Mouse (Mus musculus): ENCODE data around the gene Fpr2. TPM values are rescaled to one million over a fixed set of nuclear protein-coding genes. Genes with fewer than 3 reads are reported as not detected.
"Not testable (repeated sequence)": the region's sequence is repeated elsewhere in the genome, so short reads cannot be mapped to it uniquely, and the experiment has no call there.

Gene Fpr2
- total RNA-seq (2021) = not detected
- long read RNA-seq, experiment 1 = 0 reads
- long read RNA-seq, experiment 2 = 0 reads

DNA sequence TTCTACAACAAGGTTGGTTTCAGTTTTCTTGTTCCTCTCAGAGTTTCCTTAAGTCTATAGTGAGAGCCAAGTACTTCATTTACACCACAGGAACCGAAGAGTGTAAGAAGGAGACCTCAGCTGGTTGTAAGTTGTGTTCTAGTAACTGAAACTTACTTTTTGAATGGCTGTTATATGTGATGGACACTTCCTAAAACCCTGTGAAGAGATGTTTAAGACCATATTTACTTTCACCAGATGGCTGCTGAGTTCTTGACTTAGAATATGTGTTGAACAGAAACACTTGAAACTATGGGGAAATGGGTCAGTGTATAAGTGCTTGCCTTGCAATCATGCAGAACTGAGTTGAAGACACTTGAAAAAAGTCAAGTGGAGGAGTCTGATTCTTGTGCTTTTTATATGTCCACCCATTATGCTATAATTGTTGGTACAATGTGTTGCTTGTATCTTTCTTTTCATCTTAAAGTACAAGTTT is at the start of gene Fpr2, which contains the start of gene Fpr3:
Gene Fpr2, plus strand, starts transcription at position 51 of the 475 bp plus-strand sequence.
Gene Fpr3, plus strand, starts transcription at position 79 of the 475 bp plus-strand sequence.
- intact Hi-C loops (cut with DNase I) = no loop called here
- no peak for DNase-seq (ENCODE audit: low spot score in 2 of 2)

DNA sequence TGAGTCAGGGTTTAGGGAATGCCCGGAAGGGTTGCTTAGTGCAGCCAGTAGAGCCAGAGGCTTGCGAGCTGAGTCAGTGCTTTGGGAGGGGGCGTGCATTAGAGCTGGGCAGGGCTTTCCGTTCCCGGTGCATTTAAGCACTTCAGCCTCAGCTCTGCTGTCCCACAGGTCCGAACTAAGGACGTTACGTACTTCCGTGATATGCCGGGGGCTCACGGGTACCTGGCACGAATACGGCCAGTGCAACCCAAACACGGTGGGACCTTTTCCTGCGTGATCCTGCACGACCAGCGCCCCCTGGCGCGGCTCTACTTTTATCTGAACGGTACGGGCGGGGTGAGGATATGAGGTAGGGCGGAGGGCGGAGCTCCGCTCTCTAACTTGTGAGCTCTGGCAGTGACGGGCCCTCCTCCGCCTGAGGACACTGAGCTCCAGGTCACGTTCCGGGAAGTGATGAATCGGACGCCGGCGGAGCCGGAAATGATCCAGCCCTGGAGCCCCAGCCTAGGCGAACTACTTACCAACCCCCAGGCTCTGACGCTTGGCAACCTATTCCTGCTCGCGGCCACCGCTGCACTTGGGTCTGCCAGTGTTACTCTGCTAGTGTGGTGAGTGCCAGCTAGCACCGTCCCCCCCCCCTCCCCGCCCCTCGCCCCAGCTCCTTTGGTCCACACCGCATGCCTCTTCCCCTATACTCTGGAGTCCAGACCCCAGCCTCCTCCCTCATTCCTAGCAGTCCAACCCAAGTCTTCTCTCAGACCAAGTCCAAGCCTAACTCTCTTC is 49.5 kb upstream of the Fpr2 start:
- intact Hi-C loops (cut with DNase I) = no loop called here
- peak; percentile 96 for DNase-seq (ENCODE audit: low spot score in 2 of 2)

DNA sequence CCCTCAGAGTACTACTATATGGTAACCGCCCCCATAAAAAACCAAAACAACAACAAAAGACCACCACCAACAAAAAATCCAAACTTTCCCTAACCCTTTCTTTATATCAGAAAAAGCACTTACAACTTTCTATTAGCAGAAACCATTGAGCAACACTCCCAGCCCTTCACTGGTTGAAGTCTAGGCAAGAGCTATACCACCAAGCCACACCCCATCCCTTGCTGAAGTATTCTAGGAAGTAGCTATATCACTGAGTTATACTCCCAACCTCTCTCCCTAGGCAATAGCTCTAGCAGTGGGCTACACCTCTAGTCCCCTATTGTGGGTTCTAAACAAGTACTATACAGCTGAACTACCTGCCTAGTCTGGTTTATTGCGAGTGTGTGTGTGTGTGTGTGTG is 48.3 kb upstream of the Fpr2 start:
- no peak for DNase-seq (ENCODE audit: low spot score in 2 of 2)
- intact Hi-C loops (cut with DNase I) = no loop called here

DNA sequence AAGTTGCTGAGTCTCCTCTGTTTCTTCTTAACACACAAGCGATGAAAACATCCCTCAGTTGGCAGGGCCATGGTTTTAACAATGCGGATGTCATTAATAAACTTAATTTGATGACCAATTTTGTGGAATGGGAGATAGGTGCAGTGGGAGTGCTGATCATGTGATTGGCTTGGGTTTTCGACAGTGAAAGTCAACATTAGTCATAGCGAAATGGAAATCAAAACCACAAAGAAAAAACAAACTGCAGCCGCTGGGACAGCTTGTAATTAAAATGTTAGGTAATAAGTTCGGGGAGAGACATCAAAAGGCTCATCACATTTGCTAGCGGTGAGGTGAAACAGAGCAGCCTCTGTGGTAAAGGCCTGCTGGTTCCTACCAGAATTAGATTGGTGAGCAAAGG is 46.8 kb upstream of the Fpr2 start:
- intact Hi-C loops (cut with DNase I) = no loop called here
- DNase-seq (ENCODE audit: low spot score in 2 of 2) = no peak

DNA sequence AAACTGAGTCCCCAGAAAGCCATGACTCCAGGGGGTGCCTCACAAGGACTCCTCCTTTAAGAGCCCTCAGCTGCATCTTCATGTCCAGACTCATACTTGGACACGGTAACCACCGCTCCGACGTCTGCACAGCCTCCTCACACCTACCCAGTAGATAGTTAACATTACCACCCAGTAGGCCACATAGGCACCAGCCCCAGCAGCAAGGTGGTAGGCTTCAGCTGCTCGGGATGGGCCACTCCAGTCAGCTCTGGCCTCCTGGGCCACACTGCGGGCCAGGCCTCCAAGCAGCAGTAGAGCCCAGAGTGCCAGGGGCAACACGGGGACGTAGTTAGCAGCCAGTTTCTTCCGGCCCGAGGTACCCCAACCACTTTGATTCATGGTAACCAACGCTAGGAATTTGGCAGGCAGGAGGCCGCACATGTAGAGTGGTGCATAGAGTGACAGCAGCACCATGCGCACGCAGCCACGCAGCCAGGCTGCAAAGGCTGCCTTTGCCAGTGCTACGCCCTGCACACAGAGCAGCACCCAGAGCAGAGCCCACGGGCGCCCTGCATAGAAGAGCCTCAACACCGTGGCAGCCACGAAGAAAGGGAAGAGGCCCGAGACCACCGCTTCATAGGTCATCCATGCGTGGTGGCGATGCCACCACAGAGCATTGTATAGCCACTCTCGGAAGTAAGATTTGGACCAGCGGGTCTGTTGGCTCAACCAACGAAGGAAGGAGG is 43.9 kb upstream of the Fpr2 start:
- DNase-seq (ENCODE audit: low spot score in 2 of 2) = no peak
- intact Hi-C loops (cut with DNase I) = no loop called here

DNA sequence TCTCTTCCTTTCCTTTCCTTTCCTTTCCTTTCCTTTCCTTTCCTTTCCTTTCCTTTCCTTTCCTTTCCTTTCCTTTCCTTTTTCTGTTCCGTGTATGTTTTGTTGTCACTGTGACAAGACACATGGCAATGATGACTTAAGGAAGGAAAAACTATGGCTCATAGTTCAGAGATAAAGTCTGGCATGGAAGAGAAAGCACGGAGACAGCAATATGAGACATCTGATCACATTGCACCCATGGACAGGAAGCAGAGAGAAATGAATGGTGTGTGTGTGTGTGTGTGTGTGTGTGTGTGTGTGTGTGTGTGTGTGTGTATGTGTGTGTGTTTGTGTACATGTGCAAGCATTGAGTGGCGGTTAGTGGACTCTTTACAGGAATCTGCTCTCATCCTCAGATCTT is 43.0 kb upstream of the Fpr2 start:
- DNase-seq (ENCODE audit: low spot score in 2 of 2); intact Hi-C loops (cut with DNase I): not testable (repeated sequence)

DNA sequence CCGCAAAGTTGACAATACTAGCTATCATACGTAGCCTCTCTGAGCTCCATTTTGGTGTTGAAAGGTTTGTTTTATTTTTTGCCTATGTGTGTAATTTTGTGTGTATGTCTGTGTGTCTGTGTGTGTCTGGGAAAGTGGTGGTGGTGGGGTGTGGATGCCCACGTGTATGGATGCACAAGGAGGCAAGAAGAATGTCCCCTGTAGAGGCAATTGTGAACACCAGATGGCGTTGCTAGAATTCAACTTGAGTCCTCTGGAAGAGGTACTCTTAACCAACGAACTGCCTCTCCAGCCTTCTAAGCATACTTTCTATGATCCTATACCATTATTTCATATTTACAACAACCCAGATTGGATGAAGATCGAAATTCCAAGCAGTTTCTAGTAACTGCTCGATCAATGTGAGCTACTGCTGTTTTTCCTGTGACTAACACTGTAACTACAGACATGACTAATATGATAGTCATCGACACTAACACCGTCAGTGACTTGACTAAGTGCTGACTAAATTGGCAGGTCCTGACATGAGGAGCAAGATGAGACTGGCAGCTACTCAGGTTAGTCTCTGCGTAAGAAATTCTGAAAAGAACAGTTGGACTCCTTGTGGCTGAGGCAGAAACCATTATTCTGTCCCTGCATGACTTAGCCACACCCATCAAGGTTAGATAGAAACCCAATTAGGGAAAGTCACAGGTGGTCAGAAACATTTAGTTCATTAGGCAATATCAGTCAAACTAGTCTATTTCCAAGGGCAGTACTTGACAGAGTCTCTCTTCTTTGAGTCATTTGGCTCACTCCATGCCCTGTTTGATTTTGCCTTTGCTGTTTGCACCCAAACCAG is 42.2 kb upstream of the Fpr2 start:
- intact Hi-C loops (cut with DNase I) = no loop called here
- peak; percentile 47 to 69 for DNase-seq (ENCODE audit: low spot score in 2 of 2)

DNA sequence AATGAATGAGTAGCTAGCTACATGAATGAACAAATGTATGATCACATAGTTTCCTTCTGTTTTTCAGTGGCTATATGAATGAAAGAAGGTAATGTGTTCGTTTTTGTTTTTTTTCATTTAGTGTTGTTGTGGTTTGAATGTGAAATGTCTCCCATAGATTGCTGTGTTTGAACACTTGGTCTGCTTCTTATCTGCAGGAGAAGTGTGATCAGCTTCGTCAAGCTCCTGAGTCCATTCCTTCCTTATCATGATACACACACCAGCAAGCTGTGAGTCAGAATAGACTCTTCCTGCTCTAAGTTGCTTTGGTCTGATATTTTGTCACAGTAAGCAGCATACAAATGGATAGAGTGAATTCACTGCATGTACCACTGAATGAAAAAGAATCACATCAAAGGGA is 38.6 kb upstream of the Fpr2 start:
- DNase-seq (ENCODE audit: low spot score in 2 of 2) = no peak
- intact Hi-C loops (cut with DNase I) = no loop called here

DNA sequence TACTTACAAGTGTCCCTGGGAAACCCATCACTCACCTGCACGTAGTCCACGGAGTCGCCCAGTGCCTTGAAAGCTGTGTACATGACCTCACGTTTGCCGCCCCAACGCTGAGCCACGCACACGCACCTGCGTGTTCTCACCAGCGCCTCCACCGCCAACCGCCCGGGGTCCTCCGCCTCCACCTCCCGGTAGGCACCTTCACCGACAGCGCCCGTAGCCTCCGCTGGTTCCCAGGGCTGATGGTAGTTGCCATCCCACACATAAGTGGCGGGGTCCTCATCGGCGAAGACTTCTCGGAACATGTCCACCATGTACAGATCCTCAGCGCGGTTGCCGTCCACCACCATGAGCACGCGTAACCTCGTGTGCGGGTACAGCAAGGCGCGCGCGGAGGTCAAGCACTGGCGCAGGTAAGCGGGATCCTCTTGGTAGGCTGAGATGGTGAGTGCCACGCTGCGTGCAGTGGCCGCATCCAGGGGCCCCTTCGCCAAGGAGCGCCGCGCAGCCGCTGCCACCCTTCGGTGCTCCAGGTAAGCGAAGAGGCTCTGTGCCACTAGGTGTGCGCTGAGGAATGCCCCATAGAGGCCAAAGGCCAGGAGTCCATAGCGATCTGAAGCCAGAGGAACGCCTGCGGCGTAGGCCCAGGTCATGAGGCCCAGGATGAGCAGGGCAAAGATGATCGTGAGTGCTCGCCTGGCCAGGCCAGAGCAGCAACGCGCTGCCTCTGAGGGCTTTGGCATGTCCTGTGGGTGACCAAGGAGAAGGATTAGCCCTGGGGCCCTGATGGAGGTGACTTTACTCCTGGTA is 37.5 kb upstream of the Fpr2 start:
- intact Hi-C loops (cut with DNase I) = no loop called here
- peak in 1 of 2 experiments; percentile 30 for DNase-seq (ENCODE audit: low spot score in 2 of 2)

DNA sequence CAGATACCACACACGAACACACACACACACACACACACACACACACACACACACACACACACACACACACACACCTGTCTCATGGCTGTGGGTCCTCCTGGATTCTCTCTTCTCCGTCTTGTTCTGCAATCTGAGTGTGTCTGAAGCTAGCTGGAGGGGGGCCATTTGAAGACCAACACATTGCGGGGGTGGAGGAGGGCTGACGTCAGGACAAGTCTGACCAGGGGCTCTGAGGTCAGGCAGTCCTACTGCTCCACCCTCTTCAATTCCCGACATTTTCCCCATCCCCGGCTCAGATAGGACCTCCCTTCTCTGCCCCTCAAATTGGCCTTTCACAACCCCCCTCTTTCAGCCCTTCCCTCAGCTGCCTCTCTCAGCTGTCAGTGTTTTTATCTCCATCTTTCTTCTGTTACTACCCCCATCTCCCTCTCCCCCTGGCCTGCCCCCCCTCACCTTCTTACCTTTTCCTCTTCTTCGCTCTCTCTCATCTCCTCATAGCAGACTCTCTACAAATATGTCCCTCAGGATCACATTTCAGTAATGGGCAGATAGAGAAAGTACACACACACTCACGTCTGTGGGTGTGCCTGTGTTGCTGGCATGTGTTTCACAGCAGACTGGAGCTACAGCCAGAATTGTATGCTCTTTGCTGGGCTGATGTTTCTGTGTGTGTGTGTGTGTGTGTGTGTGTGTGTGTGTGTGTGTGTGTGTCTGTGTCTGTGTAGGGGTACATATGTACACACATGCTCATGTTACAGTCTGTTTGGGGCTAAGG is 32.4 kb upstream of the Fpr2 start, which contains the start of gene Has1:
Gene Has1, minus strand, starts transcription at position 142 of the 775 bp plus-strand sequence.
- intact Hi-C loops (cut with DNase I) = no loop called here
- no peak for DNase-seq (ENCODE audit: low spot score in 2 of 2)

DNA sequence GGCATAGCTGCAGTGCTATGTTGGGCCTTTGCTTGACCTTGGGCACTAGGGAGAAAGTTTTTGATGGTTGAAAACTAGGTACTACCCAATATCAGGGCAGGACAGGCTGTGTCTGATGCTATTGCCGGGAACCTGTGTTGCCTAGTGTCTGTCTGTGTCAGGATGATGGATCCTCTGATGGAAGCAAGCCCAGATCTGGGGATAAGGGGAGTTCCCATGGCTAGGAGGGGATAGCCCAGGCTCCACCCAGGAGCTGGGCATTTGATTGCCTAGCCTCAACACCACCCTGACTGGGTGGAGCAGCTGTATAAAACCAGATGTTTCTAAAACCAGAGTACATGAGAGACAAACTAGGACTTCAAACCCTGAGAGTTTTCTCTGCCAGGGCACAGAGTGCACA is 31.0 kb upstream of the Fpr2 start:
- DNase-seq (ENCODE audit: low spot score in 2 of 2) = no peak
- intact Hi-C loops (cut with DNase I) = no loop called here

DNA sequence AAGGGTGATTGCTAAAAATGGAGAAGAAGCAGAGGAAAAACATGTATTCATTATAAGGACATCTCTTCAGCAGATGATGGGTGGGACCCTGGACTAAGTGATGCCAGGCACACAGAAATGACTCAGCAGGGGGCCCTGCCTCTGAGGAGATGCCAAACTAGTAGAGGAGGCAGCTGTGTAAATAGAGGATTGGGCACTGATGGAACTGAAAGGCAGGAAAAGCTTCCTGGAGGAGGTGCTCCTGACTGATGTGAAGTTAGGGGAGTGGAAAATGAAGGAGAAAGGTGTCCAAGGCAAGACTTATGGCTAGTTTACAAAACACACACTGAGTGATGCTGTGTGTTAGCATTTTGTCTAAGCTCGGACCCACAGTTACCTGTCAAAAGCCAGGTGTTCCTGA is 30.2 kb upstream of the Fpr2 start:
- intact Hi-C loops (cut with DNase I) = no loop called here
- DNase-seq (ENCODE audit: low spot score in 2 of 2) = no peak

DNA sequence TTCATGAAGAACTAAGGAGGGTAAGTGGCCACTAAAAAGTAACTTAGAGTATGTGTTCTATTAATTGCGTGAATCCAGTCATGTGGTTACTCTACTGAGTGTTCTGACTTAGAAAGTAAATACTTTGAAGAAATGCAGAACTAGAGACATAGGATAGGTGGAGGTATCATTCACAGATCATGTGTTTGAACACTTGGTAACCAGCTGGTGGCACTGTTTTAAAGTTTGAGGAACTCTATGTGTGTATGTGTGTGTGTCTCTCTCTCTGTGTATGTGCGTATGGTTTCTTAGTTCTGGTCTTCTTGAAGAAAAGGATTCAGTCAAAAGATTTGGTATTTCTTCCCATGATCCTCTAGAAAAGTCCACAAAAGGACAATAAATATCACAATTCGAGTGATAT is 27.5 kb upstream of the Fpr2 start:
- intact Hi-C loops (cut with DNase I) = no loop called here
- DNase-seq (ENCODE audit: low spot score in 2 of 2) = no peak

DNA sequence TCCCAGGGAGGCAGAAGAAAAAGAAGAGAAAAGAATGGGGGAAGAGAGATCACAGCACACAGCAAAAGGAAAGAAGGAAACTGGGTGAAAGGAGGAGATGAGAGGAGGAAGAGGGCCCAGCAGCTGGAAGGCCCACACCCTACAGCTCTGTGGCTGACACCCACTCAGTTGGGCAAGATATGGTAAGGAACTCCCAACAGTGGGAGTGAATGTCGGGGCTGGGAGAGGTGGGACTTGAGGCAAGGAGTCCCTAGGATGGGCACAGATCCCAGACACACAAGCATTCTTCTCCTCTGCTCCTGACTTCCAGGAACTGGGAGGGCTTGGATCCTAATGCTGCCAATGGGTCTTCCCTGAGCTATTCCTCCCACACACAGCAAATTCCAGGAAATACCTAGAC is 25.3 kb upstream of the Fpr2 start:
- no peak for DNase-seq (ENCODE audit: low spot score in 2 of 2)
- intact Hi-C loops (cut with DNase I) = no loop called here

DNA sequence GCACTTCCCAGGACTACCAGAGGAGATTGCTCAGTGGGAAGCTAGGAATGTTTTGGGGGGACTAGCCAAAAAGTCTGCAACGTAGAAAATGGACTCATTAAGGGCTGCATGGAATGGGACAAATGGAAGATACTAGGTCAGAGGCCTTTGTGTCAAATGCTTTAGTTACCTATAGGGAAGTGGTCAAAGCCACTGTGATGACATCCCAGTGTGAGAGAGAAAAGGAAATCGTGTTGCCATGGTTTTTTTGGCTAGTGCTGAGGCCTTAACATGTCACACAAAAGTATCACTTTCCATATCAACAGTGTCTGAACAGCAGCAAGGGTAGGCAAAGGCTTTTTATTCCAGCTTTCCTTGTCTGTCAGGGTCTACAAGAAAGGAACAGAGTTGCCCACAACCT is 22.5 kb upstream of the Fpr2 start:
- DNase-seq (ENCODE audit: low spot score in 2 of 2) = no peak
- intact Hi-C loops (cut with DNase I) = no loop called here

DNA sequence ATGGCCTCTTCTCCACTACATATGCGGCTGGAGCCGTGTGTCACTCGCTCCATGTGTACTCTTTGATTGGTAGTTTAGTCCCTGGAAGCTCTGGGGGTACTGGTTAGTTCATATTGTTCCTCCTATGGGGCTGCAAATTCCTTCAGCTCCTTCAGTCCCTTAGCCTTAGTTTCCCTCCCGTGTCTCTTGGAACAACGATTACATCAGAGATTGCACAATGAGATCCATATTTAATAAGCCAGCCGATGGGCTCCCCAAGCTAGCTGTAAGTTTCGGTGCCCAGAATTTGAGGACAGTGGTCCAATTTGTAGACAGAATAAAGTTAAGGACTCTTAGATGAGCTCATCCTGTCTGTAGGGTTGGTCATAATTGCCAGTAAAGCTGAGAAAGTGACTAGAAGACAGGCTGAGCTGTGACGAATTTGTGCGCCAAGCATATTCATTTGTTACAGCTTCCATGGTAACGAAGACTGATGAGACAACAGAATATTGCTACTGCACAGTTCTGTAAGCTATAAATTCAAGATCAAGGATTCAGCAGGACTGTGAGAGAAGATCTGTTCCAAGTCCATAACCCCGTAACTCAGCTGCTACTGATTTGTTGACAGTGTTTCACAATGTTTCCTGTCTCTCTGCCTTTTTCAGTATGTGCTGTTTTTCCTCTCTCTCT is 20.7 kb upstream of the Fpr2 start:
- intact Hi-C loops (cut with DNase I) = no loop called here
- peak; percentile 26 to 51 for DNase-seq (ENCODE audit: low spot score in 2 of 2)

DNA sequence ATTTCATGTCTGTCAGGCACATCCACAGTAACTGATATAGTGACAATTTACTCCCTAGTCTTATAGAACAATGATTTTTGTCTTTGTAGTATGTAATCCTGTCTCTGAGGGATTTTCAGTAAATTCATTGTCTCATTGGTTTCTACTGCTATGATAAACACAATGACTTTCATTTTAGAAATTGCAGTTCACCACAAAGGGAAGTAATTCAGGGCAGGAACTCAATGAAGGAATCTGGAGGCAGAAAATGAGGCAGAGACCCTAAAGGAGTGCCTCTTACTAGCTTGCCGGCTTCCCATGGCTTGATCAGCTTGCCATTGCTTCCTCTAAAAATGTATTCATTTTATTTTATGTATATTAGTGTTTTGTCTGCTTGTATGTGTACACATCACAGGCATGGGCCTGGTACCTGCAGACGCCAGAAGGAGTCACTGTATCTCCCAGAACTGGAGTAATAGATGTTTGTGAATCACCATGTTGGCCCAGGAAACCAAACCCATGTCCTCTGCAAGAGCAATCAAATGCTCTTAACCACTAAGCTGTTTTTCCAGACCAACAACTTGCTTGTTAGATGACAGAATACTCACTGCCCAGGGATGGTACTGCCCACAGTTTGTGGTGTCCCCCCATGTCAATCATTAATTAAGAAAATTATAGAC is 16.6 kb upstream of the Fpr2 start:
- DNase-seq (ENCODE audit: low spot score in 2 of 2) = no peak
- intact Hi-C loops (cut with DNase I) = no loop called here

Data from left cerebral cortex, postnatal 14 days (tissue).